Mouse (Mus musculus) liver, embryonic 14.5 days (tissue): ENCODE results near the gene Aatf. TPM values are rescaled to one million over a fixed set of nuclear protein-coding genes. Genes with fewer than 3 reads are reported as not detected.

Experiments
- ATAC-seq: fragments of 200-750 bp; cut with Nextera tagmentation; 2 replicates; pipeline ENCODE4 v1.8.0; 2017; ENCODE audit warnings: moderate number of reproducible peaks, mild to moderate bottlenecking, moderate library complexity; ENCODE audit not compliant: insufficient read depth
- DNase-seq, 3 experiments: peaks; one replicate each; pipeline ENCODE4 v3.0.0-alpha.2; 2012 to 2013; ENCODE audit warnings: low read depth in 3 of 3, low spot score in 3 of 3
- H3K27ac ChIP-seq: fragments of 300-500 bp; sonication (generic); 2 replicates; pipeline ENCODE4 v1.5.1; 2014; ENCODE audit warnings: moderate library complexity, mild to moderate bottlenecking, control low read depth, inconsistent platforms
- H3K27me3 ChIP-seq: fragments of 300-500 bp; sonication (generic); 2 replicates; pipeline ENCODE4 v1.6.1; 2014; ENCODE audit warnings: mild to moderate bottlenecking, low read length, moderate library complexity; ENCODE audit not compliant: control insufficient read depth, insufficient read depth
- H3K36me3 ChIP-seq: fragments of 300-500 bp; sonication (generic); replicated peaks from 2 replicates; pipeline ENCODE4 v1.6.1; 2014; ENCODE audit warnings: low read depth; ENCODE audit not compliant: control insufficient read depth, insufficient read depth
- H3K4me1 ChIP-seq, 2 experiments: fragments of 200-500 bp in 1 of 2; fragments of 300-500 bp in 1 of 2; sonication (generic) in 1 of 2; replicated peaks; 2 replicates each; pipeline ENCODE4 v1.6.1; 2012 to 2014; ENCODE audit warnings: antibody characterized with exemption in 1 of 2, inconsistent platforms in 1 of 2, low read length in 1 of 2; ENCODE audit not compliant: control insufficient read depth in 2 of 2, insufficient read depth in 2 of 2
- H3K4me2 ChIP-seq: fragments of 300-500 bp; sonication (generic); 2 replicates; pipeline ENCODE4 v1.6.1; 2014; ENCODE audit warnings: low read depth, mild to moderate bottlenecking, control low read depth, moderate library complexity
- H3K4me3 ChIP-seq, 2 experiments: fragments of 200-500 bp in 1 of 2; fragments of 300-500 bp in 1 of 2; sonication (generic) in 1 of 2; 2 replicates each; pipeline ENCODE4 v1.5.1; 2012 to 2014; ENCODE audit warnings: low read depth in 2 of 2, low read length in 2 of 2, mild to moderate bottlenecking in 2 of 2, control low read depth in 1 of 2, inconsistent platforms in 1 of 2, moderate library complexity in 1 of 2; ENCODE audit not compliant: insufficient read depth in 1 of 2
- H3K9ac ChIP-seq: fragments of 300-500 bp; sonication (generic); replicated peaks from 2 replicates; pipeline ENCODE4 v1.6.1; 2014; ENCODE audit warnings: mild to moderate bottlenecking, control low read depth, moderate library complexity
- H3K9me3 ChIP-seq: fragments of 300-500 bp; sonication (generic); 2 replicates; pipeline ENCODE4 v1.6.1; 2016; ENCODE audit warnings: low read length, mixed read lengths; ENCODE audit not compliant: control insufficient read depth
- CTCF ChIP-seq: IDR thresholded peaks from 2 replicates; pipeline ENCODE4 v1.5.1; 2016; ENCODE audit warnings: antibody characterized with exemption, low read depth, control low read depth
- EP300 ChIP-seq: IDR thresholded peaks from 2 replicates; pipeline ENCODE4 v1.6.1; 2016; ENCODE audit warnings: antibody characterized with exemption, low read depth
- WGBS: fragments of 180-500 bp; shearing (Covaris S2); extraction: QIAGEN DNeasy Blood & Tissue Kit; methylation state at CpG from one replicate; pipeline ENCODE4 v1.1.7; 2014; ENCODE audit not compliant: insufficient replicate concordance; 5-methylcytosine and 5-hydroxymethylcytosine counted together
- polyA plus RNA-seq, 2 experiments: library from polyadenylated mRNA; depleted of rRNA in 1 of 2; stranded (reverse) in 1 of 2; unstranded in 1 of 2; fragments of >200 nt; fragmentation: Nextera tagmentation in 1 of 2; extraction: Ambion mirVana in 1 of 2; gene quantifications; 2 replicates each; pipeline versions ENCODE4 v1.2.1 to v1.2.3; 2012 to 2014

Aatf gene
- polyA plus RNA-seq, 2 experiments, result 6.3 to 20.3 TPM

DNA sequence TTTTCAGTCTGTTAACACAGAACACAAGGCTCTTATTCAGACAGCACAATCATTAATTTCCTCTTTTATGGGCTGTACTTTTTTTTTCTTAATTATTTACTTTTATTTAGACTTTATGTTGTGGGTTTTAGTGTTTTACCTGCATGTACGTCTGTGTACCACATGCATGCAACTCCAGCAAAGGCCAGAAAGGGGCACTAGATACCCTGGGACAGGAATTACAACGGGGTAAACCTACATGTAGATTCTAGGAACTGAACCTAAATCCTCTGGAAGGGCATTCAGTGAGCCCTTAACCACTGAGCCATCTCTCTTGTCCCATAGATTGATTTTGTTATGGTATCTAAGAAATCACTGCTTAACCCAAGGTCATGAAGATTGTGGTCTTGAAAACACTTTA, 15.4 kb downstream of the Aatf start:
- H3K4me2 ChIP-seq, result no peak overlapping the region
- ATAC-seq (no peak), DNase-seq (no peak)
- peaks cover 2% of the 10 kb centered on the region; the same call in 1 of the 2 replicates for H3K36me3 ChIP-seq
- no peak overlapping the region for H3K9ac ChIP-seq
- no peaks in the 10 kb centered on the region for H3K27me3 ChIP-seq
- H3K27ac ChIP-seq, result no peak overlapping the region
- H3K9me3 ChIP-seq, result no peaks in the 10 kb centered on the region
- TF ChIP-seq EP300, result no peak
- TF ChIP-seq CTCF, result peak; percentile 7; the same call in 1 of the 2 replicates
- H3K4me1 ChIP-seq, result no peaks in the 10 kb centered on the region
- no peak overlapping the region for H3K4me3 ChIP-seq
- WGBS, result 56% methylated on average over 2 of the region's 2 CpGs

DNA sequence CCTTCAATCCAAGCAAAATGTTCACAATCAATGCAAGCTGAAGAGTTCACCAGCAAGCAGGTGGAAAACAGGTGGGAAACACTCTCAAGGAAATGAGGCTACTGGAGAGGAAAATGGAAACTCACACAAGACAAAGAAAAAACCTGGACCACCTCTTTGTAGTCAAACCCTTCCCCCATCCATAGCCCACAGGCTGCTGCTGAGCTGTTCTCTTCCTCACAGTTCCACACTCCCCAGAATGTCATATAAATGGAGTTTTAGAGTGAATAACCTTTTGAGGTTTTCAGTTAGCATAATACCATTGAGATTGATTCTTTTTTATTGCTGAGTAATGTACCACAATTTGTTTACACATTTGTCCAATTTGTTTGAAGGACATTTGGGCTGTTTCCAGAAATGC, 16.4 kb downstream of the Aatf start:
- TF ChIP-seq CTCF (no peak), EP300 (no peak)

DNA sequence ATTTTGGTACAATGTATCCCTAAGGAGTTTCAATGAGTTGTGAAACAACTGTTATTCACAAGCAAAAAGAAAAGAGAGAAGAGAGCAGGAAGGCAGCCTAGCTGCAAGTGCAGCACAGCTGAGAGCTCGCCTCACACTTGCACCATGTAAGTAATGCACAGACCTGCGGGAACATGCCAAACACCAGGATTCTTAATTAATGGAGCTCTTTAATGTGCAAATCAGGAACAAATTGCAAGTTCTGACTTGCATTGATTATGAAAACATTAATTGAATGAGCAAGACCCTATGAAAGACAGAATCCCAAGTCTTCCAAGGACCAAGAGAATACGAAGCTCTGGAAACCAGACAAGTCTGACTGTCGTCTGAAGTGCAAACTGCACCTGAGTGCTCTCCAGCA, 17.5 kb downstream of the Aatf start:
- Histone ChIP-seq H3K4me2 (no peak overlapping the region), H3K27ac (no peak overlapping the region), H3K27me3 (no peaks in the 10 kb centered on the region), H3K36me3 (peaks cover 3% of the 10 kb centered on the region; the same call in 1 of the 2 replicates), H3K9ac (no peak overlapping the region), H3K4me1 (no peaks in the 10 kb centered on the region), H3K4me3 (no peak overlapping the region), H3K9me3 (no peaks in the 10 kb centered on the region)
- ATAC-seq (no peak), DNase-seq (no peak)
- TF ChIP-seq CTCF (no peak), EP300 (no peak)
- WGBS, result 76% methylated on average over 4 of the region's 4 CpGs

More for the DNA sequence above, 16.4 kb downstream of the Aatf start:
- H3K9me3 ChIP-seq, result no peaks in the 10 kb centered on the region
- peaks cover 2% of the 10 kb centered on the region; the same call in 1 of the 2 replicates for H3K36me3 ChIP-seq
- DNase-seq (no peak), ATAC-seq (no peak)
- H3K27ac ChIP-seq, result no peak overlapping the region
- H3K4me1 ChIP-seq, result no peaks in the 10 kb centered on the region
- no peak overlapping the region for H3K4me2 ChIP-seq
- H3K9ac ChIP-seq, result no peak overlapping the region
- no peak overlapping the region for H3K4me3 ChIP-seq
- no peaks in the 10 kb centered on the region for H3K27me3 ChIP-seq

DNA sequence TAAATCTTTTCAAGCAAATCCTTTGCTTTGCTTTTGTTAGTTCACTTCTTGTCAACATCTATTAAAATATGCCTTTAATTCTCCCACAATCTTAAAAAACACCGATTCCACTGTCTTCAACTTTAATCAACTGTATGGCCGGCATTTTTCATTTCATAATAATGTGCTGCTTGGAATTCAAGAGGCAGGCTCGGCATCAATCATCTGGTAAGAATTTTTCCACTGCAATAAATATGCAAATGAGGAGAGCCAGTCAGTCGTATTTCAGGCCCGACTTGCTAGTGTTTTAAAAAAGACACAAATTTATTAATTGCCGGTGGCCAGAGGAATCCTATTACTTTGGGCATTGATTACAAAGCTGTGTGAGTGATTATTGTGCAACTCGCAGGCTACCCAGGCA, 31.7 kb downstream of the Aatf start:
- TF ChIP-seq CTCF, result no peak
- no peak for TF ChIP-seq EP300
- no peaks in the 10 kb centered on the region for H3K27me3 ChIP-seq
- 72% methylated on average over 7 of the region's 7 CpGs for WGBS
- no peak for DNase-seq
- no peak overlapping the region for H3K27ac ChIP-seq
- no peak overlapping the region for H3K4me3 ChIP-seq
- H3K4me1 ChIP-seq, result no peaks in the 10 kb centered on the region; a peak in 1 of 4 replicates
- no peak overlapping the region for H3K9ac ChIP-seq
- no peaks in the 10 kb centered on the region for H3K36me3 ChIP-seq
- no peak overlapping the region for H3K4me2 ChIP-seq
- no peaks in the 10 kb centered on the region for H3K9me3 ChIP-seq
- ATAC-seq, result no peak

DNA sequence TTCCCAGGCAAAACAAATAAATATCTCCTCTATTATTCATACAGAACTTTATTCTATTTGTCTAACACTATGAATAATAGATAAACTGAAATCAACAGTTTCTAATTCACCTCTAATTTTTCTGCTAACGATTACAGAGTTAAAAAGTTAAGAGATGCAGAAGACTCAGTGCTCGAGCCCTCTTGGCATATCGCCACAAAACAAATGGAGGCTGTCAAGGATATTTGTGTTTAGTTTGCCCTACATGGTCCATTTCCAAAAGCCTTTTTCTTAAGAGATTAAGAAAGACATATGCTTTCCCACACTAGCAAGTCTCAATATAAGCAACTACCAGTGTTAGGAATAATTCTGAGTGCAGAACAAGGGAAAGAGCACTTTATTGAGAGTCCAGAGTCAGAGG, 32.9 kb downstream of the Aatf start:
- no peak for DNase-seq
- Histone ChIP-seq H3K27me3 (no peaks in the 10 kb centered on the region), H3K9ac (no peak overlapping the region), H3K9me3 (no peaks in the 10 kb centered on the region), H3K4me1 (no peaks in the 10 kb centered on the region; a peak in 1 of 4 replicates), H3K27ac (no peak overlapping the region), H3K4me2 (no peak overlapping the region), H3K36me3 (no peaks in the 10 kb centered on the region), H3K4me3 (no peak overlapping the region)
- ATAC-seq, result no peak
- no peak for TF ChIP-seq EP300
- no peak for TF ChIP-seq CTCF
- 74% methylated on average over 3 of the region's 3 CpGs for WGBS

DNA sequence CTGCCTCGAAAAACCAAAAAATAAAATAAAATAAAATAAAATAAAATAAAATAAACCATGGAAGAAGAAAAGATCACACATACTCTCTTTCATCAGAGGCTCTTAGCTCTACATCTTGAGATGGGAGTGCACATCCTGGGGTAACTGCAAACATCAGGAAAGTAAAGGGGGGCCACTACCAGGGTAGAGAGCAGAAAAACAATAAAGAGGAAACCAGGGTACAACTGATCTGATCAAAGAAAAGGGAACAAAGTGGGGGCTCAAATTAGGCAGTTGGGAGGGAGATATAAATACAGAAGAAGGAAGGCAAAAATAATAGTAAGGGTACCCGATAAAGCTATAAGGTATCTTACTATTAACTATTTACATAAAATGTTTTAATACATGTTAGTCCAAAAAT, 36.7 kb downstream of the Aatf start:
- DNase-seq (no peak), ATAC-seq (no peak)
- H3K4me2 ChIP-seq, result no peak overlapping the region

More for the DNA sequence above, 36.7 kb downstream of the Aatf start:
- WGBS, result 54% methylated on average over 2 of the region's 2 CpGs
- no peaks in the 10 kb centered on the region for H3K27me3 ChIP-seq
- TF ChIP-seq CTCF (no peak), EP300 (no peak)
- H3K4me3 ChIP-seq, result no peak overlapping the region
- H3K9ac ChIP-seq, result no peak overlapping the region
- H3K9me3 ChIP-seq, result no peaks in the 10 kb centered on the region
- H3K36me3 ChIP-seq, result no peaks in the 10 kb centered on the region
- H3K4me1 ChIP-seq, result no peaks in the 10 kb centered on the region; a peak in 1 of 4 replicates
- no peak overlapping the region for H3K27ac ChIP-seq
